Mouse (Mus musculus) midbrain, postnatal 0 days (tissue): ENCODE data around the gene Fbxo8. TPM values are rescaled to one million over a fixed set of nuclear protein-coding genes. Genes with fewer than 3 reads are reported as not detected.

Experiments used
- ATAC-seq: fragments of 200-750 bp; cut with Nextera tagmentation; 2 replicates; pipeline ENCODE4 v1.8.0; 2017; ENCODE audit warnings: moderate number of reproducible peaks, mild to moderate bottlenecking, moderate TSS enrichment, moderate library complexity; ENCODE audit not compliant: low FRiP score
- DNase-seq: peaks from one replicate; pipeline ENCODE4 v3.0.0-alpha.2; 2015; ENCODE audit warnings: low spot score
- H3K27ac ChIP-seq: fragments of 300-500 bp; sonication (generic); 2 replicates; pipeline ENCODE4 v1.5.1; 2014; ENCODE audit warnings: low read depth, mild to moderate bottlenecking, low read length, mixed read lengths
- H3K27me3 ChIP-seq: fragments of 300-500 bp; sonication (generic); 2 replicates; pipeline ENCODE4 v1.6.1; 2014; ENCODE audit warnings: low read length, control low read depth, mixed read lengths; ENCODE audit not compliant: insufficient read depth
- H3K36me3 ChIP-seq: fragments of 300-500 bp; sonication (generic); 2 replicates; pipeline ENCODE4 v1.6.1; 2014; ENCODE audit warnings: low read length, control low read depth, mixed read lengths; ENCODE audit not compliant: insufficient read depth
- H3K4me1 ChIP-seq: fragments of 300-500 bp; sonication (generic); 2 replicates; pipeline ENCODE4 v1.6.1; 2014; ENCODE audit warnings: mild to moderate bottlenecking, control low read depth, antibody characterized with exemption, low read length, mixed read lengths; ENCODE audit not compliant: insufficient read depth
- H3K4me2 ChIP-seq: fragments of 300-500 bp; sonication (generic); 2 replicates; pipeline ENCODE4 v1.6.1; 2014; ENCODE audit warnings: low read depth, mild to moderate bottlenecking, low read length, mixed read lengths; ENCODE audit not compliant: poor library complexity, severe bottlenecking
- H3K4me3 ChIP-seq: fragments of 300-500 bp; sonication (generic); 2 replicates; pipeline ENCODE4 v1.5.1; 2014; ENCODE audit warnings: low read depth, mild to moderate bottlenecking, low read length, moderate library complexity
- H3K9ac ChIP-seq: fragments of 300-500 bp; sonication (generic); replicated peaks from 2 replicates; pipeline ENCODE4 v1.6.1; 2014; ENCODE audit warnings: mild to moderate bottlenecking, low read length, moderate library complexity, mixed read lengths; ENCODE audit not compliant: poor library complexity, severe bottlenecking
- H3K9me3 ChIP-seq: fragments of 300-500 bp; sonication (generic); 2 replicates; pipeline ENCODE4 v1.6.1; 2016; ENCODE audit warnings: low read length, control low read depth
- CTCF ChIP-seq: IDR thresholded peaks from 2 replicates; pipeline ENCODE4 v1.5.1; 2016; ENCODE audit warnings: antibody characterized with exemption, mild to moderate bottlenecking
- WGBS: fragments of 180-500 bp; shearing (Covaris S2); extraction: QIAGEN DNeasy Blood & Tissue Kit; methylation state at CpG from one replicate; pipeline ENCODE4 v1.1.7; 2014; 5-methylcytosine and 5-hydroxymethylcytosine counted together
- polyA plus RNA-seq: library from polyadenylated mRNA; unstranded; fragments of >200 nt; fragmentation: Nextera tagmentation; extraction: Ambion mirVana; gene quantifications from 2 replicates; pipeline ENCODE4 v1.2.1, GENCODE M21; 2015
- total RNA-seq: library from RNA; depleted of rRNA; stranded (reverse); fragments of >200 nt; gene quantifications from 2 replicates; pipeline ENCODE4 v1.2.3, GENCODE M21; 2014

Fbxo8 gene
- total and polyA plus RNA-seq, 2 experiments from 2014 or later, result 18.2 to 36.2 TPM

- Histone ChIP-seq H3K9me3 (no peaks in the 10 kb centered on the region), H3K9ac (no peak overlapping the region), H3K27ac (no peak overlapping the region), H3K4me3 (no peak overlapping the region), H3K4me1 (no peaks in the 10 kb centered on the region), H3K36me3 (no peaks in the 10 kb centered on the region), H3K4me2 (no peak overlapping the region), H3K27me3 (no peaks in the 10 kb centered on the region; the same call in 1 of the 2 replicates)
- ATAC-seq (no peak), DNase-seq (no peak)
- 96% methylated on average over 1 of the region's 1 CpGs for WGBS
- TF ChIP-seq CTCF, result no peak
Observed at GRCm38 (mm10) chr8:56614235-56614634, 63.3 kb downstream of the Fbxo8 start.

GRCm38 (mm10) chr8:56615005-56615404, 64.1 kb downstream of the Fbxo8 start:
- no peak overlapping the region for H3K27ac ChIP-seq
- no peak overlapping the region for H3K4me3 ChIP-seq
- H3K4me1 ChIP-seq, result no peaks in the 10 kb centered on the region
- no peaks in the 10 kb centered on the region for H3K9me3 ChIP-seq
- ATAC-seq, result peak; percentile 59; the same call in 1 of the 2 replicates
- H3K4me2 ChIP-seq, result no peak overlapping the region
- WGBS, result 2% methylated on average over 5 of the region's 5 CpGs
- H3K36me3 ChIP-seq, result no peaks in the 10 kb centered on the region
- H3K9ac ChIP-seq, result no peak overlapping the region
- peaks cover 3% of the 10 kb centered on the region for H3K27me3 ChIP-seq
- peak; percentile 88 for TF ChIP-seq CTCF
- peak; percentile 88 for DNase-seq

- Histone ChIP-seq H3K36me3 (no peaks in the 10 kb centered on the region), H3K27ac (no peak overlapping the region), H3K4me2 (no peak overlapping the region), H3K9me3 (no peaks in the 10 kb centered on the region), H3K27me3 (peaks cover 16% of the 10 kb centered on the region), H3K4me1 (no peaks in the 10 kb centered on the region), H3K9ac (no peak overlapping the region), H3K4me3 (no peak overlapping the region)
- peak; percentile 70 for TF ChIP-seq CTCF
- no peak for ATAC-seq
- no peak for DNase-seq
- WGBS, result 30% methylated on average over 7 of the region's 7 CpGs
Observed at GRCm38 (mm10) chr8:56616260-56616659, 65.4 kb downstream of the Fbxo8 start.

GRCm38 (mm10) chr8:56617271-56617670, 66.4 kb downstream of the Fbxo8 start:
- H3K9ac ChIP-seq, result no peak overlapping the region
- ATAC-seq (no peak), DNase-seq (no peak)
- H3K27ac ChIP-seq, result no peak overlapping the region
- 91% methylated on average over 6 of the region's 6 CpGs for WGBS
- no peak for TF ChIP-seq CTCF
- peaks cover 18% of the 10 kb centered on the region for H3K27me3 ChIP-seq
- H3K36me3 ChIP-seq, result no peaks in the 10 kb centered on the region
- H3K4me1 ChIP-seq, result no peaks in the 10 kb centered on the region
- H3K4me2 ChIP-seq, result no peak overlapping the region
- no peak overlapping the region for H3K4me3 ChIP-seq
- no peaks in the 10 kb centered on the region for H3K9me3 ChIP-seq

GRCm38 (mm10) chr8:56619056-56619455, 68.2 kb downstream of the Fbxo8 start:
- no peak for TF ChIP-seq CTCF
- H3K4me1 ChIP-seq, result no peaks in the 10 kb centered on the region
- H3K36me3 ChIP-seq, result no peaks in the 10 kb centered on the region
- H3K27ac ChIP-seq, result no peak overlapping the region
- WGBS, result 41% methylated on average over 4 of the region's 4 CpGs
- H3K9me3 ChIP-seq, result no peaks in the 10 kb centered on the region
- no peak for DNase-seq
- H3K9ac ChIP-seq, result no peak overlapping the region
- no peak overlapping the region for H3K4me2 ChIP-seq
- H3K4me3 ChIP-seq, result no peak overlapping the region
- ATAC-seq, result no peak
- peaks cover 32% of the 10 kb centered on the region for H3K27me3 ChIP-seq

- Histone ChIP-seq H3K4me2 (no peak overlapping the region), H3K4me1 (no peaks in the 10 kb centered on the region), H3K27ac (no peak overlapping the region), H3K9me3 (no peaks in the 10 kb centered on the region), H3K36me3 (no peaks in the 10 kb centered on the region), H3K4me3 (no peak overlapping the region), H3K9ac (no peak overlapping the region), H3K27me3 (peaks cover 32% of the 10 kb centered on the region)
- no peak for DNase-seq
- no peak for TF ChIP-seq CTCF
- ATAC-seq, result no peak
- WGBS, result 13% methylated on average over 9 of the region's 9 CpGs
Observed at GRCm38 (mm10) chr8:56619571-56619970, 68.7 kb downstream of the Fbxo8 start.
